Mouse (Mus musculus) left cerebral cortex, postnatal 36 days (tissue): ENCODE data around the gene Nsmce3. TPM values are rescaled to one million over a fixed set of nuclear protein-coding genes. Genes with fewer than 3 reads are reported as not detected.

Experiments used
- DNase-seq, 2 experiments: peaks; one replicate each; pipeline ENCODE4 v3.0.0; 2021 to 2022; ENCODE audit warnings: low spot score in 2 of 2, mixed read lengths in 1 of 2
- intact Hi-C: fragments of 180-260 bp; cut with DNase I; formaldehyde crosslinking; loops from one replicate; pipeline ENCODE4 v1.15.1; 2025
- total RNA-seq, 2 experiments: library from RNA; stranded (reverse); gene quantifications; 2 replicates each; pipeline ENCODE4 v1.2.3; 2021

The Nsmce3 gene
- total RNA-seq, 2 experiments from 2014 or later = 11.8 to 13.5 TPM

DNA sequence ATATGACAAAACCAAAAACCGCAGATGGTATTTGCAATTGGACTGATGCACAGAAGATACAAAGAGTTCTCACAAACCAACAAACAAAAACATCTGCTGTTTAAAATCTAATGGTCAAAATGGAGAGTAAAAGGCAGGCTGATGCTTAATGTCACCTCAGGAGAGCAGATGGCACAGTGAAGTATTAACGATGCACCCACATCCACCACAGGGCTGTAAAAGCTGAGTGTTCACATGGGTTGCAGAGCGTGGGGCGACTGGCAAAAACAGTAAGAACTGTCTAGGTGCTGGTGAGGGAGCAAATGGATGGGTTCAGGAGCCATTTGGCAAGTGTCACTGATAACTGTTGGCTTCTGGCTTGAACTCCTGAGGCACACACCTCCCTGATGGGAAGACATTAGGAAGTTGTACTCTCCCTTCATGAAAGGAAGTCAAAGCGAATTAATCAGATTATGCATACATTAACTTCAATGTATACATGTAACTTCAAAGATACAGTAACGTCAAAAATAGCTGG, 3.2 kb downstream of the Nsmce3 start:
- intact Hi-C loops = no loop called here
- DNase-seq = no peak

DNA sequence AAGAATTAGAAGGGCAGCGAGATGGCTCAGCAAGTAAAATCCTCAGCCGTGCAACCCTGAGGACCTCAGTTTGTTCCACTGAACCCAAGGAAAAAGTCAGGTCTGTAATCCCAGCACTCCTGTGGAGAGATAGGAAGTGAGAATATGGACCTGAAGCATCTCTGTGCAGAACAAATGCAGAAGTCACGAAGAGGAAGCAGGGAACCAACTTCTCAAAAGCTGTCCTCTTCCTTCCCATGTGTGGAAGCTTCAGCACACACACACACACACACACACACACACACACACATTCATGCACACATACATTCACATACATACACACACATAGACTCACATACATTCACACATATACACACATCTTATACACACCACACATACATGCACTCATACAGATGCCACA, 9.3 kb downstream of the Nsmce3 start:
- intact Hi-C loops = no loop called here
- DNase-seq = no peak

DNA sequence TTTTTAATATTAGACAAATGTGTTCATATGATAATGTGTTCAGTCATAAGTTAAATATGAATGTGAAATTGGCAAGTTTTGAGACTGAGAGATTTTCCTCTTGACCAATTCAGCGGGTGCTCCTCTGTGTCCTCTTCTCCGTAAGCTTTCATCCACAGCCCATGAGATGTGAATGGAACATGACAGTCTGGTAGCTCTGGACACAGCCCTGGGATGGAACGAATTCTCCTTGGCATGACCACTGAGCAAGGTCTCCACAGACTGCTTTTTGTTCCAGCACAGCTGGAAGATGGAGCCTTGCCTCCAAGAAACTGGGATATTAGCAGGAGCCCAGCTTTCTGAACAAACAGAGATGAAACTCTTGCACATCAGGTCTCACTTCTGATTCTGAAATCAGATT, 9.8 kb downstream of the Nsmce3 start:
- no peak for DNase-seq
- intact Hi-C loops = no loop called here

DNA sequence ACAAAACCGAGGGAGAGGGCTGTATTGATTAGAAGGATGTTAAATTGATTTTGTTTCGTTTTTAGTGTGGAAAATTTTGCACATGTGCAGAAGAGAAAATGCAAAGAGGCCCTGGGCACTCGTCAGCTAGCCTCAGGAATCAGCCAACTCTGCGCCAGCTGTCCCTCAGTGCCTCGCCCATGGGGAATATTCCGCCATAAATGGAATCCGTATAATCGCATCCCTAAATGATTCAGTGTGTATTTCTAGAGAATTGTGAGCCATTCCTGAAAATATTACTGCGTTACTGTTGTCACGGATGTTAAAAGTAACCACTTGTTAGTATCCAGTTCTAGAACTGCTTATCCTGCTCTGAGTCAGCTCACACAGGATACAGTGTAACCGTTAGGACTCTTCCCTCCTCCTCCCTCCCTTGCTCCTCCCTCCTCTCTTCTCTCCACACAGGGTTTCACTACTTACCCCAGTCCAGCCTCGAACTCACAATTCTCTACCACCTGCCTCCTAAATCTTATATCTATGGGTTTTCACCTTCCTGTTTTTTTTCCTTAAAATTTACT, 16.2 kb downstream of the Nsmce3 start:
- intact Hi-C loops = no loop called here
- DNase-seq = no peak

DNA sequence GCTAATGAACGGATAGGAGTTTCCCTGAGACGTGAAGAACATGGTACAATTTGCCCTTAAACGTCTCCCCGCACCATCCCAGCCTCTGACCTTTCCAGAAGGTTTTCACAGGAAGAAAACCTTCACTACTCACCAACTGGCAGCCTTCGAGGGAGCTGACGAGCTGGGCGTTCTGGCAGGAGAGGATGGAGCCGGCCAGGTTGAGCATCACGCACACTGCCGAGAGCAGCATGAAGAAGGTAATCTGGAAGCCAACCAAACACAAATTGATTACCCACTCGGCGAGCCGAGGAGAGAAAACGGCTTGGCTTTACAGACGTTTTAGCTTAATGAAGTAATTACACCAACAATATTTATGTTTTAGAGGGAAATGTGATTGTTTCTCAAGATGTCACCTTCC, 16.8 kb downstream of the Nsmce3 start:
- DNase-seq = no peak
- intact Hi-C loops = no loop called here

DNA sequence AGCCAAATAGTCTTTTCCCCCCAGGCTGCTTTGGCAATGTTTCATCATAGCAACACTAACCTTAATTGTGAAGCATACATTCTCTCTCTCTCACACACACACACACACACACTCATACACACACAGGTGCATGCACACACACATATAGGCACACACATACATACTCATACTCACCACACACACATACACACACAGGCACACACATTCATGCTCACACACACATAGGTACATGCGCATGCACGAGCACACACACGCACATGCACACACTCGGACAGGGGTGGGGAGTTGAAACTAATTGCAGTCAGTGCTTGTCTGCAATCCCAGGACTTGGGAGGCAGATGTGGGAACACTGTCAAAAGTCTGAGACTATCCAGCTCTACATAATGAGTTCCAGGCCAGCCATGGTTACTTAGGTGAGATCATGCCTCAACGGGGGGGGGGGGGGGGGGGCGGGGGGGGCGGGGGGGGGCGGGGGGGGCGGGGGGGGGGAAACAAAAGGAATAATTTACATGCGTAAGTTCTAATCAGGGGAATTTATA, 17.3 kb downstream of the Nsmce3 start:
- no peak for DNase-seq
- intact Hi-C loops = no loop called here

DNA sequence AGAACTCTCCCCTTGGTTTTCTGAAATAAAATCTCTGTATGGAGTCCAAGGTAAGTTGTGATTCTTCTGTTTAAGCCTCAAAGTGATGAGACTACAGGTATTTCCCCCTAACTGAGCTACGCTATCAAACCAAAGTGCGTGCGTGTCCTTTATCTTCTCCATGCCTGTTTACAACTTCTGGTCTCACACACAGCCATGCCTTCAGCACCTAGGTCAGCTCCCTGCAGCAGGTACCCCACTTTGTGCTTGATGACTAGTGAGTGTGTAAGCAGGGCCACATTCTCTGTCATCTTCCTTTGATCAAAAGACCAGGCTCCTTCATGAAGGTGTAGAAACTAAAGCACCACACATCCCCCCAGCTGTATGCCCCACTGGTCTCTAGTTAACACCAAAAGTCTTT, 22.0 kb downstream of the Nsmce3 start:
- intact Hi-C loops = no loop called here

DNA sequence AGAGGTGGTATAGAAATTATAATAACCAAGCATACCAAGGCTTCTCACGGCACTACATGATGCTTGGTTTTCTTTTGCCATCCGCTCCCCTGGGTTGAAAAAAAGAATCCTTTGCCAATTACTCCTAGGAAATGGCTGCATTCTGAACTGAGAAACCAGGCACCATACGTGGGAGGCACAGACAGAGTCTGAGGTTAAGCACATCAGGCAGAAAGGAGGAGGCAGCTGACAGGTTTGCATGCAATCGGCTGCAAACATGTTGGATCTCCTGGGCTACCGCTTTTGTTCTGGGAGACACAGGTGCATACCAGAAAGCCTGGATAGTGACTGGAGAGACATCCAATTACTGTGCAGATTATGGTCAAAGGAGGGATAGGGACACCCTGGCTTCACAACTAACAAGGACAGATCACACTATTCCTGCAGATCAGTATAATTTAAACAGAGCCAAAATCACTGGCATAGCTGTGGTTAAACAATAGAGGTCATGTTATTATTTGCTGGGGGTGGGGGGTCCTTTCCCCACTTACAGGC, 25.4 kb downstream of the Nsmce3 start:
- intact Hi-C loops = no loop called here
- no peak for DNase-seq

More for the DNA sequence above, 22.0 kb downstream of the Nsmce3 start:
- no peak for DNase-seq

DNA sequence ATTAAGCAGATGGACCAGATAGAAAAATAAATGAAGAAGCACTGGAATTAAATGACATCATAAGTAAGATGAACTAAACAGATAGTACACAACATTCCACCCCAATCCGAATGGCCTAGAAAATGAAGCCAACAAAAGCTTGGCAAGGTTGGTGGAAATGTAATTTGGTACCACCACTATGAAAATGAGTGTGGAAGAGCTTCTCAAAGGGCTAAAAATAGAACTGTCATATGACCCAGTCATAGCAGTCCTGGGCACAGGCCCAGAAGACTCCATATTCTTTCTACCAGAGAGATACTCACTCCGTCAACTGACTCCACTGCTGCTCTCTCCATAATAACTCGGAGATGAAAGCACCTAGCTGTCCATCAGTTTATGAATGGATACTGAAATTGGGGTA, 26.7 kb downstream of the Nsmce3 start:
- DNase-seq = no peak

DNA sequence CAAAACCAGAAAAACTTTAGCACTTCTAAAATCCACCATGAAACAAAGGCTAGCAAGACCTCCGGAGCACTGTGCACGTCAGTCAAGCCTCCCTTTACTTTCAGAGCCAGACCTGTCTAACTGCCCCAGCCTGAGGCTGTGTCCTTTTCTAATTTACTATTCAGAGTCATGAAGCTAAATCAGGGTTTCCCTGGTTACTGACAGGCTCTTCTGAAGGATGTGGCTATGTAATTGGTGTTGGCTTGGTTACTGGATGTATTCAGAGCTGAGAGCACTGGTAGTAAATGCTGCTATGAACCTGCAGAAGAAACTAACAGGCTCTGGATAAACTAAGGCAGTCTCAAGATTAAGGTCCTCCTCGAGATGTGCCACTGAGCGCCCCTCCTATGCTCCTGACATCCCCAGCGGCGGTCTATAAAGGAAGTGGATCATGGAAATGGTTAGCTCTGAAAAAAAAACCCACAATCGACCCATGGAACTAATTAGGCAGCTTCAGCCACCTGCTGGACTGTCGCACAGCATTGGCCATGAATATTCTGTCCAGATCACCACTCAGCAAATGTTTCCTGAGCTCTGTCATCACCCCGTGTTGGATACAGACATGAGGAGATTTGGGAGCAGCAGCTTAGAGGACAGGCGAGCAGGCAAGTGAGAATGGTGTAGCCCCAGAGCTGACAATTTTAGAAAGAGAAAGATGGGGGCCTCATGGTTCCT, 31.7 kb downstream of the Nsmce3 start:
- intact Hi-C loops = no loop called here
- DNase-seq = no peak

More for the DNA sequence above, 26.7 kb downstream of the Nsmce3 start:
- intact Hi-C loops = no loop called here

DNA sequence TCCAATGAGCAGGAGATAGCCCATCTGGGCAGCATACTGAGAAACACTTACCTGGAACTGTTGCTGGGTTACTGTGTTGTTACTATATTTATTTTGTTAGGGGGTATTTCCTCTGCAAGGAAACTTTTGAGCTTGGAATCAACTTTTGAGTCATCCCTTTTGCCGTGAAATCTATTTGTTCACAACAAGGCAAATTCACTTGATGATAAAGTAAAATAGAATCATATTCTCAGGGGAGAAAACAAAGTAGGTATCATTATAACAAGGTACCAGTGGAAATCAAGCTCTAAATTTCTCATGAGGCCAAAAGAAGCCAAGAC, 32.3 kb downstream of the Nsmce3 start:
- intact Hi-C loops = no loop called here
- no peak for DNase-seq

DNA sequence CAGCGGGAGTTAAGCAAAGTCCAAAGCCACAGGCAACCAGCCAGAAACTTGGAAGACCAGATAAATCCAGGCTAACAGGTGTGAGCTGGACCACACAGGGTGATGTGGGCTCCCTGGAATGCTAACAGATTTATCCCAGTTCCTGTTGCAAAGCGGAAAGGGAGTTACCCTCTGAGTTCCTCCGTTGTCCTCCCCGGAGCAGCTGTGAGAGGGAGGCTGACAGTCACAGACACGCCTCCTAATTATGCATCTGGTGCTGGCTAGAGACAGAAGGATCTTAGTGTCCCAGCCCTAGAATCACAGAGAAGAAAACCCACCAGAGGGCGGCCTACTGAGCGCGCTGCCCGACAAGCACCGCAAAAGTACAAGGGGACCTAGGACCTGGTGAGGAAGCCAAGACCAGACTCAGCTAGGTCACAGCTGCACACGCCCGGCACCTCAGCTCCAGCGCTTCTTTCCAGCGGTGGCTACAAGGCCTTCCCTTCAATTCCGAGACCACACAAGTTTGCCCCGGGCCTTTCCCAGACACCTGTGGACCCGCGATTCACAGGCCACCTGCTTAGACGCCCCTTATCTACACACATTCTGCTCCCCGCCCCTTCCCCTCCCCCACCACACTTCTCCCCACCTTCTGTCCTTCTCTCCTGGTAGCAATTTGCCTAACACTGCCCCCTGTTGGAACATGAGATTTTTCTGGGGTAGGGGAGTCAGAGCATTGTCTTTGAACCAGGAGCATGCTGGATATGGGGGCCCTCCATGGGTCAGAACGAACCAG, 32.8 kb downstream of the Nsmce3 start:
- peak; percentile 51 to 56 for DNase-seq
- intact Hi-C loops = no loop called here

DNA sequence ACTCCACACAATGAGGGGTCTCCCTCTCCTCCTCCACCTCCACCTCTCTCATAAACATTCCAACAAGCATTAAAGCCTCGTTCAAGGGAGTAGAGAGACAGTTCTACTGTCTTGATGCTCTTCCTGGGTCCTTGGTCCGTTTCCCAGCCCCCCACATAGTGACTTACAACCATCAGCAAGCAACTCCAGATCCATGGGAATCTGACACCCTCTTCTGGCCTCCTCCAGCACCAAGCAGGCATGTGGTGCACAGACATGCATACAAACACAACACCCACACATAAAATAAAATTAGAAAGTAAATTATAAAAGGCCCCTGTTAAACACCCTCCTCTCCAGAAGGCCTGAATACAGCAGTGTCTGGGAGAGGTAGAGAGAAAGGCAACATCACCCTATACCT, 33.5 kb downstream of the Nsmce3 start:
- intact Hi-C loops = no loop called here

DNA sequence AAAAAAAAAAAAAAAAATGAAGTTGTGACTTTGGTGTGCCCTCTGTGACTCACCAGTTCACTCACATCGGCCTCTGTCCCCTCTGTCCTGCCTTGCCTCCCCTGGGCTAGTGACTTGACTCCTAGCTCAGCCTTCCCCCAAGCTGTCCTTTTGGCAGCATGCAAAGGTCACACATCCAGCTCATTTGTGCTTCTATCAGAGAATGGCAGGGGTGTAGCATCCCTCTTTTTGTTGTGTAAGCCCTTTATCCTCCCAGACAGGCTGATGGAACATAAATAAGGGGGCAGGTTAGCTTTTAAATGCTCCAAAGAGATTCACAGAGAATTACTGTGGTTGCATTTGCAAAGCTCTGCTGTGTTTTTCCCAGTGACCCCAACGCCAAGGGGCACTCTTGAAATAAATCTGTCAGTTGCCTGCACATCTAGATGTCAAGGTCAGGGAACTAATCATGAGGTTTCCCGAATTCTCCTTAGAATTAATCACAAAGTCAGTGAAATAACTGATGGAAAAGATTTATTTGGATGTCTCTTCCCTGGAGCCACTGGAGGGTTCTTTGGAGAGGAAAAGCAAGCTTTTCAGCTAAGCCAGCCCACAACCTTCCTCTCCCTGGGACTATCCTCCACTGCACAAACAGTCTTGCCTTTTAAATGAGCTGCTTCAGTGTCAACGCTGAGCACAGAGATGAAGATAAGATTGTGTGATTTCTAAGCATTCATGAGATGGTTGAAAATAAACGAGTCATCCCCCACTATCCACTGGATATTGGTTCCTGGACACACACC, 42.4 kb downstream of the Nsmce3 start:
- intact Hi-C loops = no loop called here
- no peak for DNase-seq

More for the DNA sequence above, 33.5 kb downstream of the Nsmce3 start:
- no peak for DNase-seq

DNA sequence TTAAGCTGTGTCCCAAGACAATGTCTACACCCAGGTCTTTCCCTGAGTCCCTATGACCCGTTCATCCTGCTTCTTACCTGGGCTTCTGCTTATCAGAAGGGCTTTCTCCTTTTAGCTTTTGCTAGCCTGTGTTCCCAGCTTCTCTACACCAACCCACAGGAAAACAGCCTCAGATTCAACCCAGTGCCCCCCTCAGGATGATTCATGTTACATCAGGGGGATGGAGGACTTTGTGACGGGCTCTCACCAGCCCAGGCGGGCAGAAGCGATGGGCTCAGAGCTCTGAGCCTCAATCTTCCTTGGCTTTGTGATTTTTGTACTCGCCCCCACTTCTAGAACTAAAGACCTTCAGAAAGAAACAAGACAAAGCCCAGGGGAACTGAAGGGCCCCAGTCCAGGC, 51.7 kb downstream of the Nsmce3 start:
- intact Hi-C loops = no loop called here
- DNase-seq = no peak

DNA sequence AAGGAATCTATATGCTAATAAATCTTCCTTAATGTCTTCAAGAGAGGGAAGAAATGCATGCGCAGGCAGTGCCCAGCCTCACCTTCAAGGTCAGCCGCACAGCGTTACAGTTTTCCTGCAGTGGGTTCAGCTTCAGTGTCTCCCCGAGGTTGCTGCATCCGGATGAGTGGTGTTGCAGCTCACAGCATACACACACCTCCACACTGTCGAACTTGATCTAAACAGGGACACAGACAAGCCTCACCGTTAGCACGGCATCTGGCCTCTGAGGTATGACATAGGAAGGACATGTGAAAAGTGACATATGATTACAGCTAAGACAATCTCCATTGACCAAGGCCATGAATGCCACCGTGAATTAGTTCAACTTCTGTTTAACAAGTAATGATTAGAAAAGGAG, 53.1 kb downstream of the Nsmce3 start:
- DNase-seq = no peak
- intact Hi-C loops = no loop called here
